Mouse (Mus musculus) lung, adult 2 months (tissue): Measurements from ENCODE around the gene Galnt18.

ENCODE experiments used
- CTCF ChIP-seq: fragments of 200-500 bp; IDR thresholded peaks from 2 replicates; pipeline ENCODE4 v1.5.1; 2011; ENCODE audit warnings: mild to moderate bottlenecking, low read length, control low read depth; ENCODE audit not compliant: insufficient read depth
- POLR2A ChIP-seq: fragments of 200-500 bp; IDR thresholded peaks from 2 replicates; pipeline ENCODE4 v1.6.1; 2011; ENCODE audit warnings: low read depth, mild to moderate bottlenecking, control low read depth, low read length, borderline replicate concordance; ENCODE audit errors: extremely low read depth

DNA sequence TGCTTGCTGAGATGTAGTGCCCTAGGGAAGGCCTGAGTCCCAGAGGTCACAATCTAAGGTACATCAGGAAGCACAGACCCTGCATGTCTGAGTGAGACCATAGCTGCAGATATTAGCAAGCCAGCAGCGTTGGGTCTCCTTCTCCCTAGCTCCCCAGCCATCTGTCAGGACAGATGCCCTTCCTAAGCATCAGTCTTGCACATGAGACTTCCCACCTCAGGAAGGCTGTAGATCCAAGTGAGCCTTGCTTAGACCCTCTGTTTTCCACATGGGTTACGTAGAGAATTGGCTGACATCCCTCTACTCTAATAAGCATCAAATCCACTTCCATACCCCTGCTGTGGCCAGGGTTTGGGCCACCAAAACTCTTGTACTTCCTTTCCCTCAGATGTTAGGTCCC, 76.8 kb downstream of the Galnt18 start:
- TF ChIP-seq POLR2A (no peak), CTCF (no peak)
